Mouse (Mus musculus) kidney, postnatal 0 days (tissue): ENCODE results near the gene Camk2b. TPM values are rescaled to one million over a fixed set of nuclear protein-coding genes. Genes with fewer than 3 reads are reported as not detected.
"Not testable (repeated sequence)": the region's sequence is repeated elsewhere in the genome, so short reads cannot be mapped to it uniquely, and the experiment has no call there.

ENCODE experiments used
- ATAC-seq: fragments of 200-750 bp; cut with Nextera tagmentation; replicated peaks from 2 replicates; pipeline ENCODE4 v1.8.0; 2017; ENCODE audit warnings: low read depth, moderate number of reproducible peaks, moderate TSS enrichment, moderate library complexity; ENCODE audit not compliant: low FRiP score
- DNase-seq: peaks from one replicate; pipeline ENCODE4 v3.0.0-alpha.2; 2016; ENCODE audit warnings: low spot score
- H3K27ac ChIP-seq: fragments of 300-500 bp; sonication (generic); 2 replicates; pipeline ENCODE4 v1.5.1; 2014; ENCODE audit warnings: mild to moderate bottlenecking
- H3K27me3 ChIP-seq: fragments of 300-500 bp; sonication (generic); 2 replicates; pipeline ENCODE4 v1.6.1; 2014; ENCODE audit warnings: low read length, mixed read lengths; ENCODE audit not compliant: insufficient read depth
- H3K36me3 ChIP-seq: fragments of 300-500 bp; sonication (generic); 2 replicates; pipeline ENCODE4 v1.6.1; 2014; ENCODE audit warnings: low read length, mixed read lengths; ENCODE audit not compliant: insufficient read depth
- H3K4me1 ChIP-seq: fragments of 300-500 bp; sonication (generic); replicated peaks from 2 replicates; pipeline ENCODE4 v1.6.1; 2014; ENCODE audit warnings: antibody characterized with exemption, low read length, mixed read lengths; ENCODE audit not compliant: insufficient read depth
- H3K4me2 ChIP-seq: fragments of 300-500 bp; sonication (generic); 2 replicates; pipeline ENCODE4 v1.6.1; 2014; ENCODE audit warnings: mild to moderate bottlenecking, low read length, moderate library complexity, mixed read lengths
- H3K4me3 ChIP-seq: fragments of 300-500 bp; sonication (generic); replicated peaks from 2 replicates; pipeline ENCODE4 v1.5.1; 2014; ENCODE audit warnings: low read depth, low read length
- H3K9ac ChIP-seq: fragments of 300-500 bp; sonication (generic); 2 replicates; pipeline ENCODE4 v1.6.1; 2014; ENCODE audit warnings: low read depth, low read length
- H3K9me3 ChIP-seq: fragments of 300-500 bp; sonication (generic); replicated peaks from 2 replicates; pipeline ENCODE4 v1.6.1; 2016; ENCODE audit warnings: low read length, inconsistent platforms, mixed read lengths
- CTCF ChIP-seq: IDR thresholded peaks from 2 replicates; pipeline ENCODE4 v1.5.1; 2016; ENCODE audit warnings: antibody characterized with exemption, low read depth, mild to moderate bottlenecking, moderate library complexity
- WGBS: fragments of 180-500 bp; shearing (Covaris S2); extraction: QIAGEN DNeasy Blood & Tissue Kit; methylation state at CpG from one replicate; pipeline ENCODE4 v1.1.7; 2014; 5-methylcytosine and 5-hydroxymethylcytosine counted together
- polyA plus RNA-seq: library from polyadenylated mRNA; unstranded; fragments of >200 nt; fragmentation: Nextera tagmentation; extraction: Ambion mirVana; gene quantifications from 2 replicates; pipeline ENCODE4 v1.2.1, GENCODE M21; 2015

The Camk2b gene
- polyA plus RNA-seq, 1 experiment from 2014 or later: 3.3 TPM

DNA sequence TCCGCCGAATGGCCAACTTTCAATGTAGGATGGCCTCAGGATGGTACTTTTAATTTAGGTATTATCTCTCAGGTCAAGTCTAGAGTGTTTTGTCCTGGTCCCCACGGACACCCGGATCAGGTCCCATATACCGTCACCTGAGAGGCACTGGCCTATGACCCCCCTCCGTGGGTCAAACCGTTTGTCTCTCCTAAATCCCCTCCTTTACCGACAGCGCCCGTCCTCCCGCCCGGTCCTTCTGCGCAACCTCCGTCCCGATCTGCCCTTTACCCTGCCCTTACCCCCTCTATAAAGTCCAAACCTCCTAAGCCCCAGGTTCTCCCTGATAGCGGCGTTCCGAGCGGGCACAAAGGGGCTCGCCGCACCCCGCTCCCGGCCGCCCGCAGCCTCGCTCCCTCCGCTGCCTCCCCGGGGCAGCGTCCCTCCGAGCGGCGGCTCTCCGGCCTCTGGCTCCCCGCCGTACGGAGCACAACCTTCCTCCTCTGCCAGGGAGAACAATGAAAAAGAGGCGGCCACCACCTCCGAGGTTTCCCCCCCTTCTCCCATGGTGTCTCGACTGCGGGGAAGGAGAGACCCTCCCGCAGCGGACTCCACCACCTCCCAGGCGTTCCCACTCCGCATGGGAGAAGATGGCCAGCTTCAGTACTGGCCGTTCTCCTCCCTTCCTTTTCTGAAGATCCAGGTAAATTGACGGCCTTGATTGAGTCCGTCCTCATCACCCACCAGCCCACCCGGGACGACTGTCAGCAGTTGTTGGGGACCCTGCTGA is 59.0 kb downstream of the Camk2b start:
- peak overlapping the region; percentile 31 for H3K4me3 ChIP-seq
- not testable (repeated sequence) for H3K9ac ChIP-seq, ATAC-seq, H3K27me3 ChIP-seq, H3K36me3 ChIP-seq, H3K9me3 ChIP-seq, DNase-seq, H3K27ac ChIP-seq, H3K4me1 ChIP-seq
- H3K4me2 ChIP-seq: peak overlapping the region; percentile 47
- 5% methylated on average over 22 of the region's 49 CpGs for WGBS

DNA sequence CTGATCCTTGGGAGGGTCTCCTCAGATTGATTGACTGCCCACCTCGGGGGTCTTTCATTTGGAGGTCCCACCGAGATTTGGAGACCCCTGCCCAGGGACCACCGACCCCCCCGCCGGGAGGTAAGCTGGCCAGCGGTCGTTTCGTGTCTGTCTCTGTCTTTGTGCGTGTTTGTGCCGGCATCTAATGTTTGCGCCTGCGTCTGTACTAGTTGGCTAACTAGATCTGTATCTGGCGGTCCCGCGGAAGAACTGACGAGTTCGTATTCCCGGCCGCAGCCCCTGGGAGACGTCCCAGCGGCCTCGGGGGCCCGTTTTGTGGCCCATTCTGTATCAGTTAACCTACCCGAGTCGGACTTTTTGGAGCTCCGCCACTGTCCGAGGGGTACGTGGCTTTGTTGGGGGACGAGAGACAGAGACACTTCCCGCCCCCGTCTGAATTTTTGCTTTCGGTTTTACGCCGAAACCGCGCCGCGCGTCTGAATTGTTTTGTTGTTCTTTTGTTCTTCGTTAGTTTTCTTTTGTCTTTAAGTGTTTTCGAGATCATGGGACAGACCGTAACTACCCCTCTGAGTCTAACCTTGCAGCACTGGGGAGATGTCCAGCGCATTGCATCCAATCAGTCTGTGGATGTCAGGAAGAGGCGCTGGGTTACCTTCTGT is 59.7 kb downstream of the Camk2b start:
- not testable (repeated sequence) for H3K36me3 ChIP-seq, ATAC-seq, DNase-seq, H3K9ac ChIP-seq, H3K4me1 ChIP-seq, H3K9me3 ChIP-seq, H3K27ac ChIP-seq, H3K27me3 ChIP-seq
- H3K4me3 ChIP-seq: peak overlapping the region; percentile 31
- 2% methylated on average over 33 of the region's 44 CpGs for WGBS
- H3K4me2 ChIP-seq: peak overlapping the region; percentile 44

DNA sequence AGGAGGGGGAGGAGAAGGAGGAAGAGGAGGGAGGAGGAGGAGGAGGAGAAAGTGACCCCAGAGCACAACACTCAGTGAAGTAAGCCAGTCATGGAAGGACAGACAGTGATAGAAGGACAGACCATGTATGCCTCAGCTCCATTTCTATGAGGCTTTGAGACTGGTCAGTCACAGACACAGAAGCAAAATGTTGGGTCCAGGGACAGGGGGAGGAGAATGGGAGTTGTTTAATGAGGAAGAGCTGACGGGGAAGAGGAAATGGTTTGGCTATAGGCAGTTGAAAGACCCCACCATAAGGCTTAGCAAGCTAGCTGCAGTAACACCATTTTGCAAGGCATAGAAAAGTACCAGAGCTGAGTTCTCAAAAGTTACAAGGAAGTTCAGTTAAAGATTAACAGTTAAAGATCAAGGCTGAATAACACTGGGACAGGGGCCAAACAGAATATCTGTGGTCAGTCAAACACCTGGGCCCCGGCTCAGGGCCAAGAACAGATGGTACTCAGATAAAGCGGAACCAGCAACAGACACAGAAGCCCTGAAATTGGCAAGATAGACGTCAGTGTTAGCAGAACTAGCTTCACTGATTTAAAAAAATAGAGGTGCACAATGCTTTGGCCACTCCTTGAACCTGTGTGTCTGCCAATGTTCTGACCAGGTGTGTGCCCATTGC is 60.7 kb downstream of the Camk2b start:
- H3K9ac ChIP-seq, H3K4me2 ChIP-seq, H3K4me1 ChIP-seq, H3K9me3 ChIP-seq, H3K27ac ChIP-seq, DNase-seq, H3K36me3 ChIP-seq, H3K27me3 ChIP-seq, H3K4me3 ChIP-seq: not testable (repeated sequence)
- WGBS: 18% methylated on average over 1 of the region's 4 CpGs
- peak; percentile 43; the same call in 1 of the 2 replicates for ATAC-seq

DNA sequence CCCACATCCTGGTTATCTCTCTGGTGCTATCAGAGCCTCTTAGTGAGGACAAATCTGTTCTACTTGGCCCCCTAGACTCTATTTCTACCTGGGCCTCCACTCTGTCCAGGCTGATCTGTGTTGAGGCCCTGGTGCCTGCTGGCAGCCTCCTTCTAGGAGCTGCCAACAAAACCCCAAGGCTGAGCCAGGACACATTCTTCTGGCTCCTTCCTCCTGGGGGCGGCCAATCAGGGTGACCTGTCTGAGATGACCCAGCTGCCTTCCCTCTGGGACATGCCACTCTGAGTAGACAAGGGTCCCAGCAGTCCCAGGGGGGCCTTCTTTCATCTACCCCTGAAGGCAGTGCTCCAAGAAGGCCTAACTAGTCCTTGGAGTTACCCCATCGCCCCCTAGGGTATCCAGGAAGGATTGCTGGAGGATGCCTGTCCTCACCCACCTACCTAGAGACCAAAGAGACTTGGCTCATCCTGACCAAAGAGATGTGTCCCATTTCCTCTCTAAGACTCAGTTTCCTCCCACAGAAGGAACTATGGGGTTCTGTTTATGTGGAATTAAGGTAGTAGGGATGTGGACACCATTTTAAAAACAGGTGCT is 63.0 kb downstream of the Camk2b start:
- no peaks in the 10 kb centered on the region for H3K27me3 ChIP-seq
- WGBS: 23% methylated on average over 2 of the region's 2 CpGs
- no peak overlapping the region for H3K4me3 ChIP-seq
- no peak overlapping the region for H3K4me2 ChIP-seq
- H3K9me3 ChIP-seq: no peaks in the 10 kb centered on the region
- no peaks in the 10 kb centered on the region for H3K36me3 ChIP-seq
- ATAC-seq (no peak), DNase-seq (no peak)
- H3K9ac ChIP-seq: no peak overlapping the region
- peaks cover 11% of the 10 kb centered on the region for H3K4me1 ChIP-seq
- no peak overlapping the region for H3K27ac ChIP-seq
- TF ChIP-seq CTCF: peak; percentile 45; the same call in 1 of the 2 replicates

DNA sequence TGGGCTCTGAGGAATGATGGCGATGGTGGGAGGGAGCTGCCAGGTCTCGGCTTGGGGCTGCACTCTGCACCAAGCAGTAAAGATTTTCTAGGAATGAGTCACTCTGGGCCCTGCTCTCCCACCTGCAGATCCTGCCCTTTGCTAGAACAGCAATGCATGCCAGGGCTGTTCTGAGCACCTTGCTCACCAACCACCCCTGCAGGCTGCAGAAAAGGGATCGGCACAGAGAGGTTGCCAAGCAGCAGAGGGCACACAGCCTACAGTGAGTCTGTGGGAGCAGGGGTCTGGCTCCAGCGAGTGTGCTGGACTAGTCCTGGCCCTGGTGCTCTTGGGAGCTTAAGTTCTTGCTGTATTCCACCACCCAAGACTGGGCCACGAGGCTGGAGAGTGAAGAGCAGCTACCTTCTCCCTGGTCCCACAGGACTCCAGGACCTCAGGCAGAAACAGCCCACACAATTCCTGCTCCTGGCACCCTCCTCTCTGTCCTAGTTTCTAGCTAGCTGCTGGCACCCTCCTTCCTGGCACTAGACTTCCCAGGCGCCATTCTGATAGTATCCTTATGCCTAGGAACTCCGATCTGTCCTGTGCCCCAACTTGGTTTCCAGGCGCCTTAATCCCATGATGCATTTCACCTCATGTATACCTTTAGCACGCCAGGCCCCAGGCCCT is 64.0 kb downstream of the Camk2b start:
- H3K27me3 ChIP-seq: no peaks in the 10 kb centered on the region
- TF ChIP-seq CTCF: no peak
- peaks cover 11% of the 10 kb centered on the region for H3K4me1 ChIP-seq
- no peak for ATAC-seq
- no peak overlapping the region for H3K4me2 ChIP-seq
- no peaks in the 10 kb centered on the region for H3K9me3 ChIP-seq
- H3K36me3 ChIP-seq: no peaks in the 10 kb centered on the region
- H3K9ac ChIP-seq: no peak overlapping the region
- WGBS: 78% methylated on average over 9 of the region's 9 CpGs
- H3K27ac ChIP-seq: 0 out of 2 replicates have a peak overlapping the region, but pooled peaks have one; percentile 27
- no peak overlapping the region for H3K4me3 ChIP-seq
- DNase-seq: no peak
